Mouse (Mus musculus): ENCODE measurements around the gene Paox.

GRCm38 (mm10) chr7:140115583-140116328, at the start of gene Paox:
- TF ChIP-seq MAX (IDR thresholded peaks at IDR 0.05; ENCODE audit: low read depth) (no peak), CEBPB (IDR thresholded peaks at IDR 0.05; ENCODE audit: insufficient read depth, poor library complexity, severe bottlenecking) (no peak), POLR2A (IDR thresholded peaks at IDR 0.05; ENCODE audit: insufficient read length, low read depth) (peak; percentile 27)
